Mouse (Mus musculus): ENCODE measurements around the gene Fyn. TPM values are rescaled to one million over a fixed set of nuclear protein-coding genes. Genes with fewer than 3 reads are reported as not detected.

The Fyn gene
- polyA plus RNA-seq, 1 experiment = 56.4 TPM

DNA sequence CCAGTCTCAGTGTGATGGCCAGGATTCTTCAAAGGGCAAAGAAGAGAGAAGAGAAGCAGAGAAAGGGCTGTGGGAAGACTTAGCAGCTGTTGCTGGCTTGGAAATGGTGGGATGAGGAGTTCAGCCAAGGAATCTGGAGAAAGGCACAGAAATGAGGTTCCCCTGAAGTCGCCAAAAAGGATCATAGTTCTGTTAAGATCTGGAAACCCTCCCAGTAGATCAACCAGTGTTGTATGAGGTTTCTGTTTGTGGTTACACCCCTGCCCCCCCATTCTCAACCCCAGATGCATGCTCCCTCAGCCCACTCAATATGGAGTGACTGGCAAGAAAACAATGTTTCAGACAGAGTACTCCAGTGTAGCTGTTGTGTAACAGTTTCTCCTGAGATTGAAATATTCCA, 25.1 kb upstream of the Fyn start:
- TF ChIP-seq CTCF (IDR thresholded peaks at IDR 0.05; ENCODE audit: borderline replicate concordance, insufficient read depth, low read length) (no peak), POLR2A (IDR thresholded peaks at IDR 0.05; ENCODE audit: low read depth, low read length) (no peak)
- Histone ChIP-seq H3K4me3 (ENCODE audit: insufficient read depth, low read length) (no peak overlapping the region), H3K27ac (ENCODE audit: insufficient read depth, low read length) (0 out of 2 replicates have a peak overlapping the region, but pooled peaks have one; percentile 31), H3K4me1 (ENCODE audit: control insufficient read depth, insufficient read depth, low read length) (no peaks in the 10 kb centered on the region; the same call in 1 of the 2 replicates)

DNA sequence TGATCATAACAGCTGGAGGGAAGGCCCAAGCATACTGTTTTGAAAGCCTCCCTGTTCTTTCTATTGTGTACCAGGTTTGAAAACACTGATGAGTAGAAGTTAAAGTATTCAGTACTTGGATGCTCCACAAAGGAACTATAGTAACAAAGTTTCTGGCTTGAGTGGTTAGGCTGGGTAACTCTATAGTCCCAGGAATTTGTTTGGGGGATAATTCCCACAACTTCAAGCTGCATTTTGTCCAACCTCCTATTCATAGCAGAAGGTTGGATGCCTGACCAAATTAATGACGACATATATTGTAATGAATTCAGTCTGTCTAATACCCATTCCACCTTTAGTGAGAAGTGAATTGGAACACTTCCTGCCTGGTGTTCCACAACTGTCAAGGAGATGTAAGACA, 22.7 kb upstream of the Fyn start:
- no peak overlapping the region for H3K4me3 ChIP-seq (ENCODE audit: insufficient read depth, low read length)
- no peak overlapping the region for H3K27ac ChIP-seq (ENCODE audit: insufficient read depth, low read length)
- TF ChIP-seq POLR2A (IDR thresholded peaks at IDR 0.05; ENCODE audit: low read depth, low read length) = no peak
- no peak for TF ChIP-seq CTCF (IDR thresholded peaks at IDR 0.05; ENCODE audit: borderline replicate concordance, insufficient read depth, low read length)
- no peaks in the 10 kb centered on the region; the same call in 1 of the 2 replicates for H3K4me1 ChIP-seq (ENCODE audit: control insufficient read depth, insufficient read depth, low read length)

DNA sequence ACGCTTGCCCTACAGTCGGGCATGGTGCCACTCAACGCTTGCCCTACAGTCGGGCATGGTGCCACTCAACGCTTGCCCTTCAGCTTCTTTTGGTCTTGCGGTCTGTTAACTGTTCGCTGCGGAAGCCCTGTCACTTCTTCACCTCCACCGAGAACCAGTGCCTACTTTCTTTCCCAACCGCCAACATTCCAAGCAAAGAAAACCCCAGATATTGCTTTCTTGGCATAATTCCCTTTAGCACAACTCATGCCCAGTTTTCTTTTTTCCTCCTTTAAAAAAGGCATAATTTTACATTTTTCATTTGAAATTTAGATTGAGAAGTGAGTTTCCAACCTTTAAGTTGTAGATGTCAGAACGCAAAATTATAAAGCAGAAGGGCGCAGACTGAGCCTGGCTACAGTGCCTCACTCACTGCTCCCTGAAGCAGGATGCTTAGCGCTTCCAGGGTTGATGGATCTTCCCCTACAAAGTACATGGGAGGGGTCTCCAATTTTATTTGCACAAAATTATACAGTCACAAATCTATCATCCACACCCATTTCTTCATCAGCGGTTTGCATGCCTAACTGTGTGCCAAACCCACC, 18.8 kb upstream of the Fyn start:
- Histone ChIP-seq H3K27ac (ENCODE audit: insufficient read depth, low read length) (no peak overlapping the region), H3K4me1 (ENCODE audit: control insufficient read depth, insufficient read depth, low read length) (no peaks in the 10 kb centered on the region; the same call in 1 of the 2 replicates), H3K4me3 (ENCODE audit: insufficient read depth, low read length) (no peak overlapping the region)
- no peak for TF ChIP-seq POLR2A (IDR thresholded peaks at IDR 0.05; ENCODE audit: low read depth, low read length)
- no peak for TF ChIP-seq CTCF (IDR thresholded peaks at IDR 0.05; ENCODE audit: borderline replicate concordance, insufficient read depth, low read length)

DNA sequence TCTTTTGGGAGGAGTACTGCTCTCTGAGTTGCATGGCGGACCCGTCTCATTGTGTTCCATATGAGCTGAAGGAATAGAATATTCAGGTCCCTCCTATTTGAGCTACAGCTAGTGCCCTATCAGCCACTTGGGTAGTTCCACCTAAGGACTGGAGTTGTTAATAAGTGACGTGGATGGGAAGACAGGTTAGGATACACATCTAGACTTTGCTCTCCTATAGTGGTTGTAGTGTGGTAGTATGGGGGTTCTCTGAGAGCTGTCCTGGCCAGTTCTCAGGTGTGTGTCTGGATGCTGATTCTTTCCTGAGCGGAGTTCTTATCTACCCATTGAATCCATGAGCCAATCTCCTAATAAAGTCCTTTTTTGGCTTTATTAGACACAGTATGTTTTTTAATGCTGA, 4.5 kb upstream of the Fyn start:
- TF ChIP-seq CTCF (IDR thresholded peaks at IDR 0.05; ENCODE audit: borderline replicate concordance, insufficient read depth, low read length) (no peak), POLR2A (IDR thresholded peaks at IDR 0.05; ENCODE audit: low read depth, low read length) (no peak)
- Histone ChIP-seq H3K4me3 (ENCODE audit: insufficient read depth, low read length) (no peak overlapping the region), H3K27ac (ENCODE audit: insufficient read depth, low read length) (no peak overlapping the region), H3K4me1 (ENCODE audit: control insufficient read depth, insufficient read depth, low read length) (no peaks in the 10 kb centered on the region; the same call in 1 of the 2 replicates)

DNA sequence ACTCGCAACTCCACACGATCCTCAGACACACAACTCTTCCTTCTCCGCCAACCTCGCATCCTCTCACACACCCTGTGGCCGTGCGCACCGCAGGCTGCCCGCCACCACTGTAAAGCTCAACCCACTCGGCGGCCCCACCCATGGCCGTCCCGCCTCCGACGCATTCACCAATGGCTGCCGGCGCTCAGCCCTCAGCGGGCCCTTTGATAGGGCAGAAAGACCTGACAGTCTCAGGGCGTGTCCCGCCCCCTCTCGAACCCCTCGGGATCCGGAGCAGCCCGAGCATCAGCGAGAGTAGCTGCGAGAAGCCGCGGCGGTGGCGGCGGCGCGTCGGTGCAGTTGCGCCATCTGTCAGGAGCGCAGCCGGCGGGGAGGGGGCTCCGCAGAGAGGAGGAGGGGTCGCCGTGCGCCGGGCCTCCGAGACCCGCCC, 862 bp downstream of the Fyn start:
- H3K4me3 ChIP-seq (ENCODE audit: insufficient read depth, low read length) = peak overlapping the region; percentile 82
- H3K4me1 ChIP-seq (ENCODE audit: control insufficient read depth, insufficient read depth, low read length) = no peaks in the 10 kb centered on the region; the same call in 1 of the 2 replicates
- peak; percentile 73 for TF ChIP-seq POLR2A (IDR thresholded peaks at IDR 0.05; ENCODE audit: low read depth, low read length)
- TF ChIP-seq CTCF (IDR thresholded peaks at IDR 0.05; ENCODE audit: borderline replicate concordance, insufficient read depth, low read length) = no peak
- no peak overlapping the region; the same call in 1 of the 2 replicates for H3K27ac ChIP-seq (ENCODE audit: insufficient read depth, low read length)

DNA sequence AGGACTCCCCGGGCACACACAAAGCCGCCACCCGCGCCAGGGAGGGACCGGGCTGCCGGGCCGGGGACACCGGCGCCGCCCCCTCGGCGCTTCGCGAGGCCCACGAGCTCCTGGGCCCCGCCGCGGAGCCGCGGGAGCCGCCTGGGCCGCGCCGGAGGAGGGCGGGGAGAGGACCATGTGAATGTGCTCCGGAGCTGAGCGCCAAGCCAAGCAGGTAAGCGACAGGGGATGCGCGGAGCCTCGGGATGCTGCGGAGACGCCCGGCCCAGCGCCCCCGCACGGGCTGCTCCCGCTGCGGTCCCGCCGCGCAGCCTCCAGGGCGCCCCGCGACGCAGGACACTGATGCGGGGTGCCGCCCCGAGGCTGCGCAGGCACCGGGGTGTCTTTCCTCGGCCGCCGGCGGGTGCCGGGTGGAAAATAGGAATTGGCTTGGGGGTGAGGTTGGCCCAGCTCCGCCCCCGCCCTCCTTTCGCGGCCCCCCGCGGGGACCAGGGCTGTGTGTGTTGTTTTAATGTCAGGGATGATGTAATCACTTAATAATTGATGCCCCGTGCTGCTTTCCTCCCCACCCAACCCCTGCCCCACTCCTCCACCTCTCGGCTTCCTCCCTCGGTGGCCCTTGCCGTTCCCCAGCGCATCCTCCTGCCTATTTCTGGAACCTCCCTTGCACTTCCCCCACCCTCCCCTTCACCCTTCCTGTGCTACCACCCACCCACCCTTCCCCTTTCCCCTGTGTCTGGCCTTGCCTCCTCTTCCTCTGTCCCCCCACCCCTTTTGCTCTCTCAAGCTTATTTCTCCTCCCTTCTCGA, 1.5 kb downstream of the Fyn start:
- no peak; the same call in 1 of the 2 replicates for TF ChIP-seq POLR2A (IDR thresholded peaks at IDR 0.05; ENCODE audit: low read depth, low read length)
- no peak for TF ChIP-seq CTCF (IDR thresholded peaks at IDR 0.05; ENCODE audit: borderline replicate concordance, insufficient read depth, low read length)
- Histone ChIP-seq H3K27ac (ENCODE audit: insufficient read depth, low read length) (peak overlapping the region; percentile 41), H3K4me1 (ENCODE audit: control insufficient read depth, insufficient read depth, low read length) (no peaks in the 10 kb centered on the region; the same call in 1 of the 2 replicates), H3K4me3 (ENCODE audit: insufficient read depth, low read length) (peak overlapping the region; percentile 82)

DNA sequence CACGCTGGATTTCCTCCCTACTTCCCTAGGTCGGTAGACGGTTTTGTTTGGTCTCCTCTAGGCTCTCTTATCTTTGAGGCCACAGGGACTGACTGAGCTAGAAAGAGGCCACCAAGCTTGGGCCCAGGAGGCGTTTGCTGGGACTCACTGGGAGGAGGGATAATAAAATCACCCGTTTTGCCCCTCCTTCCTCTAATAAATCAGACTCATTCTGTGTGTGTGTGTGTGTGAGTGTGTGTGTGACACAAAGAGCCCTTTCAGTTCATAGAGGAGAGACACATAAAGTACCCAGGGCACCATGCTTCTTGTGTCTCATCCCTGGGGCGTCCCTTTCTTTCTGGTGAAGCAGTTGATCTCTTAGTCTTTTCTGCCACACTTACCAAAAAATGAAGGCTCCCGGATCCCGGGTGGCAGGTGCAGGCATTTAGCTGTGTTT, 2.1 kb downstream of the Fyn start:
- H3K4me3 ChIP-seq (ENCODE audit: insufficient read depth, low read length) = peak overlapping the region; percentile 82

DNA sequence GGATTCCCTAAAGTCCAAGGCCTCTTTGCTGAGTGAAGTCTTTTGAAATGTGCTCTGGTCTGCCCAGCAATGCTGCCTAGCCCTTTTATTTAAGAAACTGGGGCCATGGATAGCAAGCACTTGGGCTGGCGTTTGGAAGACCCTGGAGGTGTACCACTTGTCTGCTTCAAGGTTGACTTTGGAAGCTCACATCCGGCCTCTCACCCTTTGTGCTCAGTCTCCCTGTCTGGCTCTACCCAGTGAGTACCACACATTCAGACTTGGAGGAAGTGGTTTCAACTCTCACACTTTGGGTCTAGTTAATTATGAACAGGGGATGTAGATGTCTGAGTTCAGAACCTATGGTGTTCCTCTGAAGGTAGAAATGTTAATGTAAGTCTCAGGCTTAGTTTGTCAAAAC, 2.8 kb downstream of the Fyn start:
- no peak overlapping the region for H3K27ac ChIP-seq (ENCODE audit: insufficient read depth, low read length)
- TF ChIP-seq POLR2A (IDR thresholded peaks at IDR 0.05; ENCODE audit: low read depth, low read length) = no peak
- no peak for TF ChIP-seq CTCF (IDR thresholded peaks at IDR 0.05; ENCODE audit: borderline replicate concordance, insufficient read depth, low read length)
- H3K4me3 ChIP-seq (ENCODE audit: insufficient read depth, low read length) = peak overlapping the region; percentile 82
- no peaks in the 10 kb centered on the region for H3K4me1 ChIP-seq (ENCODE audit: control insufficient read depth, insufficient read depth, low read length)

More for the DNA sequence above, 2.1 kb downstream of the Fyn start:
- H3K4me1 ChIP-seq (ENCODE audit: control insufficient read depth, insufficient read depth, low read length) = no peaks in the 10 kb centered on the region; the same call in 1 of the 2 replicates
- H3K27ac ChIP-seq (ENCODE audit: insufficient read depth, low read length) = peak overlapping the region; percentile 41; the same call in 1 of the 2 replicates
- no peak for TF ChIP-seq CTCF (IDR thresholded peaks at IDR 0.05; ENCODE audit: borderline replicate concordance, insufficient read depth, low read length)
- 0 out of 2 replicates have a peak, but pooled peaks have one; percentile 31 for TF ChIP-seq POLR2A (IDR thresholded peaks at IDR 0.05; ENCODE audit: low read depth, low read length)

DNA sequence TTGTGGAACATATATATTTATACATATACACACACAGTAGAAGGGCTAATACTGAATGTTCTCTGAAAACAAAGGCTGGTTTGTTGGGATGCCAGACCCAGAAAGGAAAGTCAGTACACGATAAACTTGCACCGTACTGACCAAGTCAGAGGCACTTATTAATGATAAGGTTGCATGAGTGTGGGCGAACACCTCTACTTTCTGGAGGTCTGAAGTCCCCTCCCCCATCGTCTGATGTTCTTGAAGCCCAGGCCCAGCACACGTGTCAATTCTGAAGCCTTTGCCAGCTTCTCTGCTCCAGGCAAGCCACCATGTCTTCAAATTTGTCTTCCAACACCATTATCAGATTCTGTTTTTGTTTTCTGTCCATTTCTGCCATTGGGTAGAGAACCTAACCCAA, 3.3 kb downstream of the Fyn start:
- Histone ChIP-seq H3K4me3 (ENCODE audit: insufficient read depth, low read length) (no peak overlapping the region), H3K27ac (ENCODE audit: insufficient read depth, low read length) (no peak overlapping the region), H3K4me1 (ENCODE audit: control insufficient read depth, insufficient read depth, low read length) (0 out of 2 replicates have a peak, but pooled peaks cover 2% of the 10 kb centered on the region)
- TF ChIP-seq POLR2A (IDR thresholded peaks at IDR 0.05; ENCODE audit: low read depth, low read length) = no peak
- TF ChIP-seq CTCF (IDR thresholded peaks at IDR 0.05; ENCODE audit: borderline replicate concordance, insufficient read depth, low read length) = no peak

All from embryonic fibroblast, embryonic 13.5 days (primary cell).